Mouse (Mus musculus): ENCODE measurements around the gene Tmprss3. TPM values are rescaled to one million over a fixed set of nuclear protein-coding genes. Genes with fewer than 3 reads are reported as not detected.

The Tmprss3 gene
- polyA plus RNA-seq, 1 experiment: 0.92 TPM

- Histone ChIP-seq H3K27me3 (ENCODE audit: control insufficient read depth, insufficient read depth, low read length) (no peaks in the 10 kb centered on the region), H3K4me3 (ENCODE audit: control insufficient read depth, insufficient read depth, low read length) (no peak overlapping the region), H3K36me3 (ENCODE audit: control insufficient read depth, insufficient read depth, low read length) (no peaks in the 10 kb centered on the region), H3K27ac (ENCODE audit: control insufficient read depth, insufficient read depth, low read length) (peak overlapping the region; percentile 21; the same call in 1 of the 2 replicates), H3K4me1 (replicated peaks; ENCODE audit: control insufficient read depth, insufficient read depth, low read length) (peaks cover 9% of the 10 kb centered on the region)
- DNase-seq: no peak
- WGBS: 12% methylated on average over 1 of the region's 1 CpGs
- TF ChIP-seq POLR2A (IDR thresholded peaks at IDR 0.05; ENCODE audit: control insufficient read depth, extremely low read depth, insufficient read depth, low read length, poor library complexity) (no peak), CTCF (IDR thresholded peaks at IDR 0.05; ENCODE audit: borderline replicate concordance, control insufficient read depth, extremely low read depth, insufficient read depth, low read length, poor library complexity) (no peak)
These were observed 62.0 kb downstream of the Tmprss3 start for GRCm38 (mm10) chr17:31136821-31137220.

DNA sequence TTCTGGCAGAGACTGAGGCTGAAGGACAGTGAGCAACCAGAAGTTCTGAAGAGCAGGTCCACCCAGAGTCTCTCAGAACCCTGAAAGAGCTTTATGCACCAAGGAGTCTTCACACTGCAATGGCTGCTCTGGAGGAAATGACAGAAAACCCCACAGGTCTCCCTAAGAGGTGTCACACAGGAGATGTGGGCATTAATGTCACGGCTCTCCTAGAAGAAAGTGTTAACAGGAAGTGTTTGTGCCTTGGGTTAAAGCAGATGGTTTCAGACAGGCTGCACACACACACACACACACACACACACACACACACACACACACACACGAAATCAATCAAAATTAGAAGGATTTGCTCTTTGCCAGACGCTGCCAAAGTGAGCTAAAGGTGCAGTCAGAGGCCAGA, 62.5 kb downstream of the Tmprss3 start:
- no peaks in the 10 kb centered on the region for H3K27me3 ChIP-seq (ENCODE audit: control insufficient read depth, insufficient read depth, low read length)
- no peaks in the 10 kb centered on the region for H3K36me3 ChIP-seq (ENCODE audit: control insufficient read depth, insufficient read depth, low read length)
- H3K4me1 ChIP-seq (replicated peaks; ENCODE audit: control insufficient read depth, insufficient read depth, low read length): peaks cover 9% of the 10 kb centered on the region
- H3K27ac ChIP-seq (ENCODE audit: control insufficient read depth, insufficient read depth, low read length): no peak overlapping the region
- no peak for DNase-seq
- no peak for TF ChIP-seq CTCF (IDR thresholded peaks at IDR 0.05; ENCODE audit: borderline replicate concordance, control insufficient read depth, extremely low read depth, insufficient read depth, low read length, poor library complexity)
- no peak for TF ChIP-seq POLR2A (IDR thresholded peaks at IDR 0.05; ENCODE audit: control insufficient read depth, extremely low read depth, insufficient read depth, low read length, poor library complexity)
- WGBS: 11% methylated on average over 3 of the region's 3 CpGs
- no peak overlapping the region for H3K4me3 ChIP-seq (ENCODE audit: control insufficient read depth, insufficient read depth, low read length)

DNA sequence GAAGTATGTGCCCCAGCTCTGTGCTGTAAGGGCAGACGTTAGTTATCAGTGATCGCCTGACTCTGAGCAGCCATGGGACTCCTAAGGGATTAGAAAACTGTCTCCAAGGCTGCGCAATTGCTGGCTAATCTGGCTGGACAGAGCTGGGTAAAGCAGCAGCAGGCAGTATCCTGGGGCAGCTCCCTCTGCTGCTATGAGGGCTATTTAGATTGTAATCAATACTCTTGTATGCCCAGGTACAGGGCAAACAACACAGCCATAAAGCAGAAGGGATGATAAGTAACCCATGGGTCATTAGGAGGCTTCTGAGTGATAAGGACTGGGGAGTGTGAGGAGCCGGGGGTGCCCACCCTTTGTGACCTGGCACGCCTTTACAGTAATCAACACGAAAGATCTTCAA, 63.9 kb downstream of the Tmprss3 start:
- WGBS: 97% methylated on average over 6 of the region's 6 CpGs
- Histone ChIP-seq H3K36me3 (ENCODE audit: control insufficient read depth, insufficient read depth, low read length) (no peaks in the 10 kb centered on the region), H3K4me1 (replicated peaks; ENCODE audit: control insufficient read depth, insufficient read depth, low read length) (peaks cover 9% of the 10 kb centered on the region), H3K4me3 (ENCODE audit: control insufficient read depth, insufficient read depth, low read length) (no peak overlapping the region), H3K27me3 (ENCODE audit: control insufficient read depth, insufficient read depth, low read length) (no peaks in the 10 kb centered on the region), H3K27ac (ENCODE audit: control insufficient read depth, insufficient read depth, low read length) (no peak overlapping the region)
- no peak for DNase-seq
- TF ChIP-seq CTCF (IDR thresholded peaks at IDR 0.05; ENCODE audit: borderline replicate concordance, control insufficient read depth, extremely low read depth, insufficient read depth, low read length, poor library complexity): no peak
- no peak for TF ChIP-seq POLR2A (IDR thresholded peaks at IDR 0.05; ENCODE audit: control insufficient read depth, extremely low read depth, insufficient read depth, low read length, poor library complexity)

DNA sequence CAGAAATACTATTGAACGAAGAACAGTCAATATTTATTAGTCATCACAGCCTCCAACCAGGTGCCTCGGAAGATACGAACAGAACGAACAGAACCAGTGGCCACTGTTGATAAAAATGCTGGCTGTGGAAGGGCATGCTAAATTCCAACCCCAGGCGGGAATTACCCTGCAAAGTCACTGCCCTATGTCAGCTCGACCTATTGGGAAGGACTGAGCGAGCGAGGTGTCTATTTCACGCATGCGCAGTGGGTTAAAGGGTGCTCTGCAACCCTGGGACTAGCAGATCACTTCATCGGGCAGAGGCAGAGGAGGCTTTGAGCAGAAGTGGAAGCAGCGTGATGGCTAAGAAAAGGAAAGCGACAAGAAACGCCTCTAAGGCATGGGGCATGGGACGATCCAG, 65.0 kb downstream of the Tmprss3 start:
- 66% methylated on average over 15 of the region's 15 CpGs for WGBS

GRCm38 (mm10) chr17:31131269-31131821, 67.4 kb downstream of the Tmprss3 start:
- no peak overlapping the region for H3K27ac ChIP-seq (ENCODE audit: control insufficient read depth, insufficient read depth, low read length)
- DNase-seq: no peak
- no peaks in the 10 kb centered on the region for H3K27me3 ChIP-seq (ENCODE audit: control insufficient read depth, insufficient read depth, low read length)
- peaks cover 5% of the 10 kb centered on the region for H3K4me1 ChIP-seq (replicated peaks; ENCODE audit: control insufficient read depth, insufficient read depth, low read length)
- no peaks in the 10 kb centered on the region for H3K36me3 ChIP-seq (ENCODE audit: control insufficient read depth, insufficient read depth, low read length)
- 94% methylated on average over 10 of the region's 10 CpGs for WGBS
- TF ChIP-seq POLR2A (IDR thresholded peaks at IDR 0.05; ENCODE audit: control insufficient read depth, extremely low read depth, insufficient read depth, low read length, poor library complexity): no peak
- TF ChIP-seq CTCF (IDR thresholded peaks at IDR 0.05; ENCODE audit: borderline replicate concordance, control insufficient read depth, extremely low read depth, insufficient read depth, low read length, poor library complexity): no peak
- no peak overlapping the region for H3K4me3 ChIP-seq (ENCODE audit: control insufficient read depth, insufficient read depth, low read length)

More for the DNA sequence above, 65.0 kb downstream of the Tmprss3 start:
- Histone ChIP-seq H3K4me1 (replicated peaks; ENCODE audit: control insufficient read depth, insufficient read depth, low read length) (peaks cover 9% of the 10 kb centered on the region), H3K27me3 (ENCODE audit: control insufficient read depth, insufficient read depth, low read length) (no peaks in the 10 kb centered on the region), H3K27ac (ENCODE audit: control insufficient read depth, insufficient read depth, low read length) (no peak overlapping the region), H3K36me3 (ENCODE audit: control insufficient read depth, insufficient read depth, low read length) (no peaks in the 10 kb centered on the region), H3K4me3 (ENCODE audit: control insufficient read depth, insufficient read depth, low read length) (no peak overlapping the region)
- no peak for TF ChIP-seq POLR2A (IDR thresholded peaks at IDR 0.05; ENCODE audit: control insufficient read depth, extremely low read depth, insufficient read depth, low read length, poor library complexity)
- no peak for TF ChIP-seq CTCF (IDR thresholded peaks at IDR 0.05; ENCODE audit: borderline replicate concordance, control insufficient read depth, extremely low read depth, insufficient read depth, low read length, poor library complexity)
- no peak for DNase-seq

DNA sequence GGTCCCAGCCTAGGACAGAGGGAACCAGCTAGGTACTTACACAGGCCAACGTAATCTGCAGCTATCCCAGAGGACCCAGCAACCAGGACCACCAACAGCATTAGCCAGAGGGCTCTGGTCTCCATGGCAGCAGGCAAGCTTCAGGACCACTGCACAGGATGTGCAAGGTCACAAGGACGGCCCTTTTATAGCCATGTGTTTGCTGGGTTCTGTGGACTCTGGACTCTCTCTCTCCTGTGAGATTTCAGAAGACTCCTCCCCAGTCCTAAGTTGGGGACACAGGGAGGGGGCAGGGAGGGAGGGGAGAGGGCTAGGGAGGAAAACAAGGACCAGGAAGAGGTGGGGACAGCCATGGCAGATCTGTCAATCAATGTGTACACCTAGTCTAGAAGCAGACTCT, 69.3 kb downstream of the Tmprss3 start, which contains the start of gene Tff3:
TSS of gene Tff3 (minus strand) at position 195 of the 400 bp plus-strand sequence.
- DNase-seq: no peak
- no peaks in the 10 kb centered on the region for H3K4me1 ChIP-seq (replicated peaks; ENCODE audit: control insufficient read depth, insufficient read depth, low read length)
- H3K4me3 ChIP-seq (ENCODE audit: control insufficient read depth, insufficient read depth, low read length): no peak within 1 kb of the TSS
- TF ChIP-seq CTCF (IDR thresholded peaks at IDR 0.05; ENCODE audit: borderline replicate concordance, control insufficient read depth, extremely low read depth, insufficient read depth, low read length, poor library complexity) (no peak), POLR2A (IDR thresholded peaks at IDR 0.05; ENCODE audit: control insufficient read depth, extremely low read depth, insufficient read depth, low read length, poor library complexity) (no peak)
- no peak within 1 kb of the TSS for H3K27ac ChIP-seq (ENCODE audit: control insufficient read depth, insufficient read depth, low read length)
- WGBS: 68% methylated on average over 2 of the region's 2 CpGs
- no peaks in the 10 kb centered on the region for H3K27me3 ChIP-seq (ENCODE audit: control insufficient read depth, insufficient read depth, low read length)
- no peaks in the 10 kb centered on the region for H3K36me3 ChIP-seq (ENCODE audit: control insufficient read depth, insufficient read depth, low read length)

Other genes starting within 250 kb of the Tmprss3 start
- gene Umodl1, start 244.3 kb downstream of the Tmprss3 start, polyA plus RNA-seq (2012; rRNA removed): 1.5 and 2.0 TPM in 2 replicates
- gene Abcg1, start 141.3 kb downstream of the Tmprss3 start, polyA plus RNA-seq (2012; rRNA removed): 103 and 107 TPM in 2 replicates
- gene Tff3, start 69.3 kb downstream of the Tmprss3 start, polyA plus RNA-seq (2012; rRNA removed): 10.1 and 10.4 TPM in 2 replicates
- gene Tff2, start 54.7 kb downstream of the Tmprss3 start, polyA plus RNA-seq (2012; rRNA removed): 1.4 and 2.8 TPM in 2 replicates
- 2.1 and 2.7 TPM in 2 replicates for gene Tff1, start 33.7 kb downstream of the Tmprss3 start, polyA plus RNA-seq (2012; rRNA removed)
- gene Ubash3a, start 8.9 kb upstream of the Tmprss3 start, polyA plus RNA-seq (2012; rRNA removed): 95.5 and 126 TPM in 2 replicates
- 0.29 and 0.51 TPM in 2 replicates for gene Rsph1, start 78.4 kb upstream of the Tmprss3 start, polyA plus RNA-seq (2012; rRNA removed)
- gene Slc37a1, start 87.8 kb upstream of the Tmprss3 start, polyA plus RNA-seq (2012; rRNA removed): 59.6 and 59.7 TPM in 2 replicates
- gene Pde9a, start 187.2 kb upstream of the Tmprss3 start, polyA plus RNA-seq (2012; rRNA removed): 4.6 and 4.9 TPM in 2 replicates